Mouse (Mus musculus): ENCODE results near the gene Sco1. TPM values are rescaled to one million over a fixed set of nuclear protein-coding genes. Genes with fewer than 3 reads are reported as not detected.

Gene Sco1
- polyA plus RNA-seq, 1 experiment = 5.8 TPM

- TF ChIP-seq POLR2A (IDR thresholded peaks at IDR 0.05; ENCODE audit: low read depth, low read length) (no peak), CTCF (conservative IDR thresholded peaks at IDR 0.05; ENCODE audit: insufficient read depth, insufficient read length, low read depth, low read length) (no peak)
- WGBS = 75% methylated on average over 8 of the region's 8 CpGs
- Histone ChIP-seq H3K27ac (ENCODE audit: insufficient read depth, low read depth, low read length) (no peak overlapping the region), H3K36me3 (ENCODE audit: control insufficient read depth, insufficient read depth, low read length) (peaks cover 8% of the 10 kb centered on the region), H3K4me1 (ENCODE audit: control insufficient read depth, insufficient read depth, low read length) (no peaks in the 10 kb centered on the region), H3K27me3 (replicated peaks; ENCODE audit: control insufficient read depth, insufficient read depth, low read length) (no peaks in the 10 kb centered on the region), H3K4me3 (ENCODE audit: insufficient read depth, low read depth, low read length) (no peak overlapping the region)
- DNase-seq = no peak
These were observed 9.5 kb upstream of the Sco1 start for GRCm38 (mm10) chr11:67043007-67043406.

DNA sequence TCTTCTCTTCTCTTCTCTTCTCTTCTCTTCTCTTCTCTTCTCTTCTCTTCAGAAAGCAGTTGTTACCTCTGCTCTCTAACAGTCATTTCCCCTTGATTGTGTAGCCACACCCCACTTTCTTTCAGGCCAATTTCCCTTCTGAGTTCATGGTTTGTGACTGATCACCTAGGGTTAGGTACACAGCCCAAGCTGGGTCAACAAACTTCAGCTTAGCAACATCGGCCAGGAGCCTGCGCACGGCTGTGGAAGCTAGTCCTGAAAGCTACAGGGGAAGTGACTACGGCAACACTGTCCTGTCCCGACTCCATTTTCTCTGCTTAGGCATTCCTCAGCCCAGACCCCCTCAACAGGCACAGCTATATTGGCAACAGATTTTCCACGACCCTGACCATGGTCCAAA lies 7.5 kb upstream of the Sco1 start:
- Histone ChIP-seq H3K4me3 (ENCODE audit: insufficient read depth, low read depth, low read length) (no peak overlapping the region), H3K27ac (ENCODE audit: insufficient read depth, low read depth, low read length) (no peak overlapping the region), H3K36me3 (ENCODE audit: control insufficient read depth, insufficient read depth, low read length) (peaks cover 8% of the 10 kb centered on the region), H3K4me1 (ENCODE audit: control insufficient read depth, insufficient read depth, low read length) (no peaks in the 10 kb centered on the region), H3K27me3 (replicated peaks; ENCODE audit: control insufficient read depth, insufficient read depth, low read length) (no peaks in the 10 kb centered on the region)
- no peak for DNase-seq
- TF ChIP-seq POLR2A (IDR thresholded peaks at IDR 0.05; ENCODE audit: low read depth, low read length) = no peak
- no peak for TF ChIP-seq CTCF (conservative IDR thresholded peaks at IDR 0.05; ENCODE audit: insufficient read depth, insufficient read length, low read depth, low read length)
- 55% methylated on average over 6 of the region's 6 CpGs for WGBS

GRCm38 (mm10) chr11:67047199-67047598 lies 5.3 kb upstream of the Sco1 start:
- Histone ChIP-seq H3K36me3 (ENCODE audit: control insufficient read depth, insufficient read depth, low read length) (no peaks in the 10 kb centered on the region), H3K27me3 (replicated peaks; ENCODE audit: control insufficient read depth, insufficient read depth, low read length) (no peaks in the 10 kb centered on the region), H3K4me1 (ENCODE audit: control insufficient read depth, insufficient read depth, low read length) (no peaks in the 10 kb centered on the region), H3K4me3 (ENCODE audit: insufficient read depth, low read depth, low read length) (no peak overlapping the region), H3K27ac (ENCODE audit: insufficient read depth, low read depth, low read length) (no peak overlapping the region)
- 83% methylated on average over 5 of the region's 5 CpGs for WGBS
- TF ChIP-seq CTCF (conservative IDR thresholded peaks at IDR 0.05; ENCODE audit: insufficient read depth, insufficient read length, low read depth, low read length) = no peak
- no peak for TF ChIP-seq POLR2A (IDR thresholded peaks at IDR 0.05; ENCODE audit: low read depth, low read length)
- DNase-seq = no peak

DNA sequence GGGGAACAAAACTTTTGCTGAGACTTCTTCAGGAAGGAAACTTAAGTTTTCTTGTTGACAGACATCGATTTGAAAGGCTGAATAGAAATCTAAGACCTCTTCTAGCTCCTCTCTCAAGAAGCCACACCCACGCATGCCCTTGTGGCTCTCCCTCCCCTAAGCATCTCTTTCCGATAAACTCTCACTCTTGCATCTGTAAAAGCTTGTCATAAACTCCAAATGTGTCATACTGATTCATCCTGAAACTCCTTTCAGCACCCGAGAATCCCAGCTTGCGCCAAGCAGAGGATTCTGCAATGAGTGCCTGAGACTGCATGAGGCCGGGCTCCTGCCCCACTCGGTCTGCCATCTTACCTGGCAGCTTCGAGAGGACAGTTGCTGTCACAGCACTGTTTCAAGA lies 4.0 kb upstream of the Sco1 start:
- H3K4me3 ChIP-seq (ENCODE audit: insufficient read depth, low read depth, low read length) = no peak overlapping the region
- 84% methylated on average over 8 of the region's 8 CpGs for WGBS

DNA sequence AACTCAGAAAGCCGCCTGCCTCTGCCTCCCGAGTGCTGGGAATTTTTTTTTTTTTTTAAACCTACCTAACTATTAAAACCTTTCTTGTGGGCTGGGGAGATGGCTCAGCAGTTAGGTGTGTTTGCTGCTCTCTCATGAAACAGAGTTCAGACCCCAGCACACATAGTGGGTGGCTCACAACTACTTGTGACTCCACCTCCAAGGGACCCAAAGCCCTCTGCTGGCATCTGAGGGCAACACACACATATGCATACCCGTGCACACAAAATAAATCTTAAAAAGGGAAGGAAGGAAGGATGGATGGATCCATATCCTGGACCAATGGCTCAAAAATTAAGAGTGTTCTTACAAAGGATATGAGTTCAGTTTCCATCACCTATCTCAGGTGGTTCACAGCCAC lies 3.2 kb upstream of the Sco1 start:
- Histone ChIP-seq H3K36me3 (ENCODE audit: control insufficient read depth, insufficient read depth, low read length) (no peaks in the 10 kb centered on the region), H3K27me3 (replicated peaks; ENCODE audit: control insufficient read depth, insufficient read depth, low read length) (no peaks in the 10 kb centered on the region), H3K4me3 (ENCODE audit: insufficient read depth, low read depth, low read length) (no peak overlapping the region), H3K27ac (ENCODE audit: insufficient read depth, low read depth, low read length) (no peak overlapping the region), H3K4me1 (ENCODE audit: control insufficient read depth, insufficient read depth, low read length) (no peaks in the 10 kb centered on the region)
- TF ChIP-seq POLR2A (IDR thresholded peaks at IDR 0.05; ENCODE audit: low read depth, low read length) (no peak), CTCF (conservative IDR thresholded peaks at IDR 0.05; ENCODE audit: insufficient read depth, insufficient read length, low read depth, low read length) (0 out of 2 replicates have a peak, but pooled peaks have one; percentile 13)
- no peak for DNase-seq
- WGBS = 90% methylated on average over 3 of the region's 3 CpGs

More for the DNA sequence above, 4.0 kb upstream of the Sco1 start:
- no peaks in the 10 kb centered on the region for H3K27me3 ChIP-seq (replicated peaks; ENCODE audit: control insufficient read depth, insufficient read depth, low read length)
- H3K36me3 ChIP-seq (ENCODE audit: control insufficient read depth, insufficient read depth, low read length) = no peaks in the 10 kb centered on the region
- TF ChIP-seq POLR2A (IDR thresholded peaks at IDR 0.05; ENCODE audit: low read depth, low read length) (no peak), CTCF (conservative IDR thresholded peaks at IDR 0.05; ENCODE audit: insufficient read depth, insufficient read length, low read depth, low read length) (no peak)
- no peak overlapping the region for H3K27ac ChIP-seq (ENCODE audit: insufficient read depth, low read depth, low read length)
- no peak for DNase-seq
- no peaks in the 10 kb centered on the region for H3K4me1 ChIP-seq (ENCODE audit: control insufficient read depth, insufficient read depth, low read length)

- H3K4me1 ChIP-seq (ENCODE audit: control insufficient read depth, insufficient read depth, low read length) = no peaks in the 10 kb centered on the region
- WGBS = 4% methylated on average over 16 of the region's 16 CpGs
- peak overlapping the region; percentile 77 for H3K27ac ChIP-seq (ENCODE audit: insufficient read depth, low read depth, low read length)
- H3K4me3 ChIP-seq (ENCODE audit: insufficient read depth, low read depth, low read length) = peak overlapping the region; percentile 86
- TF ChIP-seq CTCF (conservative IDR thresholded peaks at IDR 0.05; ENCODE audit: insufficient read depth, insufficient read length, low read depth, low read length) (no peak), POLR2A (IDR thresholded peaks at IDR 0.05; ENCODE audit: low read depth, low read length) (no peak)
- peak; percentile 41 for DNase-seq
- no peaks in the 10 kb centered on the region for H3K27me3 ChIP-seq (replicated peaks; ENCODE audit: control insufficient read depth, insufficient read depth, low read length)
- H3K36me3 ChIP-seq (ENCODE audit: control insufficient read depth, insufficient read depth, low read length) = peaks cover 2% of the 10 kb centered on the region; the same call in 1 of the 2 replicates
These were observed 672 bp upstream of the Sco1 start for GRCm38 (mm10) chr11:67051676-67052320.

- H3K27ac ChIP-seq (ENCODE audit: insufficient read depth, low read depth, low read length) = no peak overlapping the region
- 86% methylated on average over 8 of the region's 8 CpGs for WGBS
- no peak for TF ChIP-seq POLR2A (IDR thresholded peaks at IDR 0.05; ENCODE audit: low read depth, low read length)
- no peak for TF ChIP-seq CTCF (conservative IDR thresholded peaks at IDR 0.05; ENCODE audit: insufficient read depth, insufficient read length, low read depth, low read length)
- H3K27me3 ChIP-seq (replicated peaks; ENCODE audit: control insufficient read depth, insufficient read depth, low read length) = no peaks in the 10 kb centered on the region
- peaks cover 4% of the 10 kb centered on the region for H3K36me3 ChIP-seq (ENCODE audit: control insufficient read depth, insufficient read depth, low read length)
- no peak overlapping the region for H3K4me3 ChIP-seq (ENCODE audit: insufficient read depth, low read depth, low read length)
- no peak for DNase-seq
- H3K4me1 ChIP-seq (ENCODE audit: control insufficient read depth, insufficient read depth, low read length) = no peaks in the 10 kb centered on the region
These were observed 2.4 kb downstream of the Sco1 start for GRCm38 (mm10) chr11:67054754-67055365.
